Mouse (Mus musculus) myocyte (in vitro differentiated cells): Measurements from ENCODE around the gene Slc23a2.

Experiments used
- E2F4 ChIP-seq: IDR thresholded peaks from one replicate; pipeline ENCODE4 v1.6.1; 2011; ENCODE audit warnings: mild to moderate bottlenecking, control low read depth, moderate library complexity; ENCODE audit not compliant: insufficient read depth
- MAX ChIP-seq: IDR thresholded peaks from one replicate; pipeline ENCODE4 v1.6.1; 2011; ENCODE audit warnings: low read depth, mild to moderate bottlenecking, control low read depth
- MYOG ChIP-seq, 3 experiments: IDR thresholded peaks; one replicate each; pipeline ENCODE4 v1.6.1; 2011; ENCODE audit warnings: control low read depth in 2 of 3, low read depth in 2 of 3, mild to moderate bottlenecking in 2 of 3; ENCODE audit not compliant: insufficient read length in 2 of 3, control insufficient read depth in 1 of 3, insufficient read depth in 1 of 3
- POLR2A ChIP-seq: IDR thresholded peaks from one replicate; pipeline ENCODE4 v1.6.1; 2011; ENCODE audit warnings: low read depth, mild to moderate bottlenecking, control low read depth, moderate library complexity; ENCODE audit not compliant: insufficient read length
- POLR2AphosphoS2 ChIP-seq: IDR thresholded peaks from one replicate; pipeline ENCODE4 v1.6.1; 2011; ENCODE audit warnings: low read depth, control low read depth; ENCODE audit not compliant: insufficient read length
- REST ChIP-seq: IDR thresholded peaks from one replicate; pipeline ENCODE4 v1.6.1; 2011; ENCODE audit warnings: mild to moderate bottlenecking, control low read depth, moderate library complexity; ENCODE audit not compliant: insufficient read depth, insufficient read length
- TCF12 ChIP-seq: IDR thresholded peaks from one replicate; pipeline ENCODE4 v1.6.1; 2011; ENCODE audit warnings: mild to moderate bottlenecking, control low read depth; ENCODE audit not compliant: poor library complexity, insufficient read depth, severe bottlenecking

GRCm38 (mm10) chr2:132073052-132073451, 71.9 kb downstream of the Slc23a2 start:
- TF ChIP-seq POLR2A, result no peak
- no peak for TF ChIP-seq E2F4
- no peak for TF ChIP-seq MAX
- TF ChIP-seq POLR2AphosphoS2, result no peak
- no peak for TF ChIP-seq TCF12
- TF ChIP-seq REST, result no peak
- no peak for TF ChIP-seq MYOG (IDR thresholded peaks at IDR 0.05; ENCODE audit: control insufficient read depth in 1 of 3, insufficient read depth in 1 of 3, insufficient read length in 2 of 3, low read depth in 2 of 3)
